Mouse (Mus musculus) kidney, adult 2 months (tissue): Measurements from ENCODE around the gene Ahsa1.

Experiments
- CTCF ChIP-seq: fragments of 200-500 bp; conservative IDR thresholded peaks from 2 replicates; pipeline ENCODE4 v1.5.1; 2011; ENCODE audit warnings: low read depth, mild to moderate bottlenecking, control low read depth, low read length, moderate library complexity, mixed read lengths; ENCODE audit not compliant: insufficient read depth, insufficient read length
- POLR2A ChIP-seq: fragments of 200-500 bp; IDR thresholded peaks from one replicate; pipeline ENCODE4 v1.6.1; 2011; ENCODE audit warnings: low read depth, low read length, control low read depth

DNA sequence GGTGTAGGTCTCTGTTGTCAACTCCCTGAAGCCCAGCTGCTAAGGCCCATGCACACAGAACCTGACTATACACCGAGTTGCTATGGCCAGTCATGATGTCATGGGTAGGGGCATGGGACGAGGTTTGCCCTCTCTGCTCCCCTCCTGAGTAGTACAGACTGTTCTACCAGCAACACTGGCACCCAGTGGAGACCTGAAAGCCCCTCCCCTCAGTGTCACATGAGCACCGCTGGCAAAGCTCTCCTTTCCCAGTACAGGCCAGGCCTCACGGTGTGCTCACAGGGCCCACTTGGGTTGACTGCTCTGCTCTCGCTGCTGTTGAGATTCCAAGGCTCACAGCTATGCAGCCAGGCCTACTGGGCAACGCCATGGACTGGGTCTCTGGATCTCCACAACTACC lies 27.7 kb downstream of the Ahsa1 start:
- TF ChIP-seq CTCF (no peak), POLR2A (no peak)
